12 mouse cellular contexts compared by ENCODE assay signal in the genomic region with DNA sequence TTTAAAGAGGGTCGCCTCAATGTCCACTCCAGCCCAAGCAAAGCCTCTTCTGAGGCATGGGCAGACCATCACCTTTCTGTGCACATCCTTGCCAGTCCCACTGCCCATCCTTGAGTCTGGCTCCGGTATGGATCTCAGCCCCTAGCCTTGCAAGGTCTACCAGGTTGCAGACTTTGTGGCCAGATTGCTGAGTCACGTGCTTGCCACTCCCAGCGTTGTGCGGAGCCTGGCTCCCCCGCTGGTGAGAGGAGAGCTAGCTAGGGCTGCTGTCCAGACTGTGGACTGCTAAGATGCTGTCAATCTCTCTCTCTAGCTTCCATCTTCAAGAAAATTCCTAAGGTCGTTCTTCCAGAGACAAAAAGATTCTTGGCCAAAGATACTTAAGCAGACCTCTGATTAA. TPM values are rescaled to one million over a fixed set of nuclear protein-coding genes. Genes with fewer than 3 reads are reported as not detected.
DNase-seq lines count a peak whose midpoint lies in the region; ATAC-seq and TF ChIP-seq lines count a peak whose summit lies in the region.
"Had no signal": no experiment of that assay in that cellular context is flagged by ENCODE, and none has a peak within 500 bp of the region (broad histone marks: within the 10 kb centered on the region; RNA-seq: fewer than 3 reads in every experiment).

No protein-coding gene starts in this region.

- TF ChIP-seq CTCF in liver, adult 2 months (IDR thresholded peaks at IDR 0.05; ENCODE audit: low read depth, low read length), result 0 out of 2 replicates have a peak, but pooled peaks have one; percentile 17
- TF ChIP-seq CTCF in ES-Bruce4 (IDR thresholded peaks at IDR 0.05; ENCODE audit: low read depth, low read length), result no peak

- no peaks in the 10 kb centered on the region for H3K36me3 ChIP-seq in liver, adult 2 months (ENCODE audit: control insufficient read depth, insufficient read depth, low read length)
- H3K36me3 ChIP-seq in liver, embryonic 12.5 days, result no peaks in the 10 kb centered on the region
- H3K36me3 ChIP-seq in ES-Bruce4 (ENCODE audit: control insufficient read depth, insufficient read depth, low read length, poor library complexity, severe bottlenecking), result no peaks in the 10 kb centered on the region

- H3K4me2 ChIP-seq in liver, embryonic 12.5 days, result no peak overlapping the region

- 4% methylated on average over 7 of the region's 7 CpGs for WGBS in liver, adult 2 months
- 1% methylated on average over 7 of the region's 7 CpGs for WGBS in liver, embryonic 12.5 days (ENCODE audit: insufficient replicate concordance)

- H3K79me2 ChIP-seq in liver, adult 2 months (ENCODE audit: control insufficient read depth, insufficient read depth, low read length), result no peaks in the 10 kb centered on the region

- H3K9ac ChIP-seq in liver, adult 2 months (ENCODE audit: low read depth, low read length), result no peak overlapping the region
- no peak overlapping the region for H3K9ac ChIP-seq in liver, embryonic 12.5 days
- H3K9ac ChIP-seq in ES-Bruce4 (ENCODE audit: low read depth, poor library complexity, severe bottlenecking), result no peak overlapping the region

- DNase-seq in liver, adult 2 months (ENCODE audit: extremely low read depth, low read depth, low spot score), result no peak
- peak; percentile 78 for DNase-seq in ZHBTc4 (ENCODE audit: low read depth, low spot score)
- no peak for DNase-seq in adrenal gland, postnatal 25 days
- no peak for DNase-seq in adrenal gland, adult 2 months

- ATAC-seq in liver, embryonic 12.5 days, result no peak
- 0 out of 2 replicates have a peak, but pooled peaks have one; percentile 48 for ATAC-seq in megakaryocyte progenitor cell, adult 5-6 weeks (replicated peaks; ENCODE audit: poor library complexity)
- ATAC-seq: inflammation-experienced regulatory T-cells, adult 6 months had no signal

- H3K4me3 ChIP-seq in liver, adult 2 months (ENCODE audit: insufficient read depth, low read depth, low read length), result no peak overlapping the region
- no peak overlapping the region for H3K4me3 ChIP-seq in liver, embryonic 12.5 days
- H3K4me3 ChIP-seq in ES-Bruce4 (ENCODE audit: low read depth, low read length), result no peak overlapping the region
- H3K4me3 ChIP-seq: erythroblast, embryonic 14.5 days had no signal

- no peak for TF ChIP-seq POLR2A in liver, adult 2 months (IDR thresholded peaks at IDR 0.05; ENCODE audit: extremely low read depth, insufficient read depth, low read length)
- no peak for TF ChIP-seq POLR2A in ES-Bruce4 (IDR thresholded peaks at IDR 0.05; ENCODE audit: insufficient read depth, low read length)

- TF ChIP-seq EP300 in ES-Bruce4 (IDR thresholded peaks at IDR 0.05; ENCODE audit: insufficient read depth, low read depth, low read length), result 0 out of 2 replicates have a peak, but pooled peaks have one; percentile 20

- no peak overlapping the region for H3K27ac ChIP-seq in liver, adult 2 months (replicated peaks; ENCODE audit: insufficient read depth, low read depth, low read length)
- H3K27ac ChIP-seq in liver, embryonic 12.5 days, result no peak overlapping the region
- no peak overlapping the region for H3K27ac ChIP-seq in ES-Bruce4 (ENCODE audit: insufficient read depth, low read length)

- no peaks in the 10 kb centered on the region for H3K4me1 ChIP-seq in liver, adult 2 months (ENCODE audit: control insufficient read depth, insufficient read depth, low read length)
- H3K4me1 ChIP-seq in liver, embryonic 12.5 days, result 0 out of 2 replicates have a peak, but pooled peaks cover 4% of the 10 kb centered on the region
- peaks cover 4% of the 10 kb centered on the region for H3K4me1 ChIP-seq in ES-Bruce4 (ENCODE audit: control insufficient read depth, insufficient read depth, low read length)

- no peaks in the 10 kb centered on the region for H3K9me3 ChIP-seq in liver, embryonic 12.5 days (replicated peaks)
- H3K9me3 ChIP-seq in ES-Bruce4 (replicated peaks; ENCODE audit: control insufficient read depth, insufficient read depth, low read length, poor library complexity, severe bottlenecking), result no peaks in the 10 kb centered on the region

- peaks cover 32% of the 10 kb centered on the region for H3K27me3 ChIP-seq in liver, adult 2 months (ENCODE audit: control insufficient read depth, insufficient read depth, low read length)
- peaks cover 99% of the 10 kb centered on the region for H3K27me3 ChIP-seq in liver, embryonic 12.5 days (replicated peaks)
- peaks cover 32% of the 10 kb centered on the region for H3K27me3 ChIP-seq in ES-Bruce4 (ENCODE audit: control insufficient read depth, insufficient read depth, low read length, poor library complexity, severe bottlenecking)

RNA-seq across cellular contexts. Expression of a gene that starts 4.2 kb away (rescaled TPM):
- total RNA-seq in liver, adult 2 months (2014; rRNA removed), result not detected in 2 replicates
- not detected in 2 replicates for polyA plus RNA-seq in liver, adult 2 months (2012; rRNA removed)
- not detected in 2 replicates for polyA plus RNA-seq in liver, embryonic 12.5 days (2016; fragmentation: Nextera tagmentation; extraction: Ambion mirVana)
- polyA plus RNA-seq in ES-Bruce4 (2011; ENCODE audit: insufficient read depth, insufficient read length, low read depth, missing spikeins), result not detected in 2 replicates
- total RNA-seq in megakaryocyte progenitor cell, adult 5-6 weeks (2015), result not detected in 2 replicates
- not detected in 2 replicates for total RNA-seq in megakaryocyte progenitor cell, adult 5-6 weeks (2017)
- total RNA-seq in adrenal gland, postnatal 25 days (2021), result not detected in 2 replicates
- not detected for total RNA-seq in adrenal gland, adult 2 months (2021)
- polyA plus RNA-seq in adrenal gland, adult 2 months (2012; rRNA removed), result not detected in 2 replicates
- total RNA-seq: monocyte, adult 5-6 weeks had no signal
- polyA plus RNA-seq: erythroblast, embryonic 14.5 days; heart, embryonic 16.5 days; inflammation-experienced regulatory T-cells, adult 6 months; thymus, postnatal 0 days had no signal

RNA-seq across cellular contexts. Expression of a gene that starts 35.0 kb away (rescaled TPM):
- 11.7 and 20.5 TPM in 2 replicates for total RNA-seq in liver, adult 2 months (2014; rRNA removed)
- polyA plus RNA-seq in liver, adult 2 months (2012; rRNA removed), result 3.0 and 3.2 TPM in 2 replicates
- 32.5 and 35.1 TPM in 2 replicates for polyA plus RNA-seq in liver, embryonic 12.5 days (2016; fragmentation: Nextera tagmentation; extraction: Ambion mirVana)
- 21.7 and 23.7 TPM in 2 replicates for polyA plus RNA-seq in ES-Bruce4 (2011; ENCODE audit: insufficient read depth, insufficient read length, low read depth, missing spikeins)
- 49.1 and 57.3 TPM in 2 replicates for total RNA-seq in megakaryocyte progenitor cell, adult 5-6 weeks (2015)
- total RNA-seq in megakaryocyte progenitor cell, adult 5-6 weeks (2017), result 33.8 and 34.5 TPM in 2 replicates
- total RNA-seq in adrenal gland, postnatal 25 days (2021), result 29.6 and 30.8 TPM in 2 replicates
- total RNA-seq in adrenal gland, adult 2 months (2021), result 10 to 100 TPM; 25.6 to 32.2 TPM
- polyA plus RNA-seq in adrenal gland, adult 2 months (2012; rRNA removed), result 1.1 and 1.4 TPM in 2 replicates
